In genomic region chr12:73679400-73679801, GRCm38 (mm10) we compare ENCODE assay signal across 9 mouse cellular contexts.
DNase-seq lines count a peak whose midpoint lies in the region; ATAC-seq lines count a peak whose summit lies in the region.
"Had no signal": no experiment of that assay in that cellular context is flagged by ENCODE, and none has a peak within 500 bp of the region (broad histone marks: within the 10 kb centered on the region; RNA-seq: fewer than 3 reads in every experiment).

No protein-coding gene starts in this region.

- H3K9me3 ChIP-seq in midbrain, embryonic 13.5 days = no peaks in the 10 kb centered on the region
- H3K9me3 ChIP-seq in midbrain, embryonic 11.5 days (ENCODE audit: control insufficient read depth, low read length) = no peaks in the 10 kb centered on the region
- no peaks in the 10 kb centered on the region for H3K9me3 ChIP-seq in midbrain, embryonic 16.5 days (replicated peaks; ENCODE audit: control insufficient read depth, low read length, poor library complexity, severe bottlenecking)

- 24% methylated on average over 7 of the region's 7 CpGs for WGBS in midbrain, embryonic 13.5 days
- 33% methylated on average over 7 of the region's 7 CpGs for WGBS in midbrain, embryonic 11.5 days
- 19% methylated on average over 7 of the region's 7 CpGs for WGBS in midbrain, embryonic 16.5 days

- no peaks in the 10 kb centered on the region for H3K27me3 ChIP-seq in midbrain, embryonic 13.5 days
- H3K27me3 ChIP-seq in midbrain, embryonic 11.5 days (ENCODE audit: control insufficient read depth, insufficient read depth, low read length) = no peaks in the 10 kb centered on the region
- no peaks in the 10 kb centered on the region for H3K27me3 ChIP-seq in midbrain, embryonic 16.5 days (ENCODE audit: control insufficient read depth, insufficient read depth, low read depth, low read length)

- H3K36me3 ChIP-seq in midbrain, embryonic 13.5 days = no peaks in the 10 kb centered on the region
- H3K36me3 ChIP-seq in midbrain, embryonic 11.5 days (ENCODE audit: control insufficient read depth, insufficient read depth, low read length) = no peaks in the 10 kb centered on the region
- no peaks in the 10 kb centered on the region for H3K36me3 ChIP-seq in midbrain, embryonic 16.5 days (ENCODE audit: control insufficient read depth, insufficient read depth, low read length)

- H3K27ac ChIP-seq in midbrain, embryonic 13.5 days = 0 out of 2 replicates have a peak overlapping the region, but pooled peaks have one; percentile 7
- no peak overlapping the region for H3K27ac ChIP-seq in midbrain, embryonic 11.5 days (ENCODE audit: low read depth, low read length)
- peak overlapping the region; percentile 2; the same call in 1 of the 2 replicates for H3K27ac ChIP-seq in midbrain, embryonic 16.5 days (ENCODE audit: low read length)

- peaks cover 11% of the 10 kb centered on the region; the same call in 1 of the 2 replicates for H3K4me1 ChIP-seq in midbrain, embryonic 13.5 days (replicated peaks)
- 0 out of 2 replicates have a peak, but pooled peaks cover 3% of the 10 kb centered on the region for H3K4me1 ChIP-seq in midbrain, embryonic 11.5 days (ENCODE audit: control insufficient read depth, insufficient read depth, low read length)
- H3K4me1 ChIP-seq in midbrain, embryonic 16.5 days (ENCODE audit: control insufficient read depth, insufficient read depth, low read length) = no peaks in the 10 kb centered on the region

- no peak overlapping the region for H3K4me3 ChIP-seq in midbrain, embryonic 13.5 days (replicated peaks)
- H3K4me3 ChIP-seq in midbrain, embryonic 11.5 days (ENCODE audit: low read depth, low read length) = no peak overlapping the region
- no peak overlapping the region for H3K4me3 ChIP-seq in midbrain, embryonic 16.5 days (ENCODE audit: low read depth, low read length)

- ATAC-seq in midbrain, embryonic 13.5 days = no peak
- no peak for ATAC-seq in midbrain, embryonic 11.5 days (ENCODE audit: low FRiP score)
- ATAC-seq in midbrain, embryonic 16.5 days = no peak

- no peak overlapping the region for H3K9ac ChIP-seq in midbrain, embryonic 13.5 days (replicated peaks)
- no peak overlapping the region for H3K9ac ChIP-seq in midbrain, embryonic 11.5 days (ENCODE audit: low read length)
- H3K9ac ChIP-seq in midbrain, embryonic 16.5 days (ENCODE audit: low read depth, low read length) = no peak overlapping the region

- peak; percentile 34 for DNase-seq in heart, adult 8-10 months (ENCODE audit: low spot score)
- no peak for DNase-seq in heart, postnatal 10 days
- no peak for DNase-seq in midbrain, embryonic 11.5 days (ENCODE audit: low spot score, missing footprints)
- peak; percentile 31 for DNase-seq in embryo, embryonic 10.5 days (ENCODE audit: low spot score)
- no peak for DNase-seq in testis, postnatal 14 days (ENCODE audit: low spot score)
- no peak for DNase-seq in cerebellum, adult 11-12 months
- DNase-seq: kidney, postnatal 25 days had no signal

- H3K4me2 ChIP-seq in midbrain, embryonic 13.5 days (replicated peaks) = no peak overlapping the region
- no peak overlapping the region for H3K4me2 ChIP-seq in midbrain, embryonic 11.5 days
- no peak overlapping the region for H3K4me2 ChIP-seq in midbrain, embryonic 16.5 days (ENCODE audit: low read length)

- intact Hi-C loops in heart, postnatal 10 days (cut with DNase I) = no loop called here

Comparison
In these comparisons a context has a peak if more than half of its experiments do, and no peak if none do; other contexts are left out.
1. DNase-seq: peak in heart, adult 8-10 months (single experiment) and embryo, embryonic 10.5 days (single experiment); none in heart, postnatal 10 days (0 of 2), midbrain, embryonic 11.5 days (single experiment), testis, postnatal 14 days (single experiment) and cerebellum, adult 11-12 months (single experiment).